Mouse (Mus musculus) lung, embryonic 14.5 days (tissue): ENCODE data around the gene Snapc5. TPM values are rescaled to one million over a fixed set of nuclear protein-coding genes. Genes with fewer than 3 reads are reported as not detected.

Experiments used
- ATAC-seq: fragments of 200-750 bp; cut with Nextera tagmentation; 2 replicates; pipeline ENCODE4 v1.8.0; 2017; ENCODE audit warnings: mild to moderate bottlenecking, moderate TSS enrichment, moderate library complexity; ENCODE audit not compliant: insufficient read depth
- DNase-seq: peaks from one replicate; pipeline ENCODE4 v3.0.0-alpha.2; 2015
- H3K27ac ChIP-seq: fragments of 300-500 bp; sonication (generic); 2 replicates; pipeline ENCODE4 v1.5.1; 2014; ENCODE audit warnings: low read depth, mild to moderate bottlenecking, moderate library complexity
- H3K27me3 ChIP-seq: fragments of 300-500 bp; sonication (generic); 2 replicates; pipeline ENCODE4 v1.6.1; 2014; ENCODE audit warnings: low read length, control low read depth; ENCODE audit not compliant: insufficient read depth
- H3K36me3 ChIP-seq: fragments of 300-500 bp; sonication (generic); 2 replicates; pipeline ENCODE4 v1.6.1; 2014; ENCODE audit warnings: control low read depth; ENCODE audit not compliant: insufficient read depth
- H3K4me1 ChIP-seq: fragments of 300-500 bp; sonication (generic); 2 replicates; pipeline ENCODE4 v1.6.1; 2014; ENCODE audit warnings: antibody characterized with exemption, control low read depth; ENCODE audit not compliant: insufficient read depth
- H3K4me2 ChIP-seq: fragments of 300-500 bp; sonication (generic); 2 replicates; pipeline ENCODE4 v1.6.1; 2014; ENCODE audit warnings: mild to moderate bottlenecking
- H3K4me3 ChIP-seq: fragments of 300-500 bp; sonication (generic); 2 replicates; pipeline ENCODE4 v1.5.1; 2014; ENCODE audit warnings: low read depth, low read length
- H3K9ac ChIP-seq: fragments of 300-500 bp; sonication (generic); 2 replicates; pipeline ENCODE4 v1.6.1; 2014
- H3K9me3 ChIP-seq: fragments of 300-500 bp; sonication (generic); 2 replicates; pipeline ENCODE4 v1.6.1; 2016; ENCODE audit warnings: low read depth, low read length, control low read depth
- CTCF ChIP-seq: IDR thresholded peaks from 2 replicates; pipeline ENCODE4 v1.5.1; 2016; ENCODE audit warnings: antibody characterized with exemption, low read depth
- WGBS: fragments of 180-500 bp; shearing (Covaris S2); extraction: QIAGEN DNeasy Blood & Tissue Kit; methylation state at CpG from one replicate; pipeline ENCODE4 v1.1.7; 2014; 5-methylcytosine and 5-hydroxymethylcytosine counted together
- polyA plus RNA-seq: library from polyadenylated mRNA; unstranded; fragments of >200 nt; fragmentation: Nextera tagmentation; extraction: Ambion mirVana; gene quantifications from 2 replicates; pipeline ENCODE4 v1.2.1, GENCODE M21; 2014

The Snapc5 gene
- polyA plus RNA-seq, 1 experiment from 2014 or later: 24.7 TPM

GRCm38 (mm10) chr9:64219305-64219704 lies 40.2 kb downstream of the Snapc5 start:
- Histone ChIP-seq H3K4me1 (no peaks in the 10 kb centered on the region), H3K27ac (no peak overlapping the region), H3K9me3 (no peaks in the 10 kb centered on the region), H3K27me3 (no peaks in the 10 kb centered on the region), H3K9ac (no peak overlapping the region), H3K36me3 (no peaks in the 10 kb centered on the region), H3K4me2 (no peak overlapping the region), H3K4me3 (no peak overlapping the region)
- ATAC-seq (no peak), DNase-seq (no peak)
- WGBS: 56% methylated on average over 1 of the region's 1 CpGs
- TF ChIP-seq CTCF: no peak

- Histone ChIP-seq H3K4me1 (no peaks in the 10 kb centered on the region), H3K27me3 (no peaks in the 10 kb centered on the region), H3K4me2 (no peak overlapping the region), H3K36me3 (no peaks in the 10 kb centered on the region), H3K27ac (no peak overlapping the region), H3K9ac (no peak overlapping the region), H3K4me3 (no peak overlapping the region), H3K9me3 (no peaks in the 10 kb centered on the region)
- 82% methylated on average over 10 of the region's 10 CpGs for WGBS
- ATAC-seq (no peak), DNase-seq (no peak)
- TF ChIP-seq CTCF: no peak
Observed at GRCm38 (mm10) chr9:64219772-64220420, 40.8 kb downstream of the Snapc5 start.

- ATAC-seq (no peak), DNase-seq (no peak)
- Histone ChIP-seq H3K9me3 (no peaks in the 10 kb centered on the region), H3K36me3 (no peaks in the 10 kb centered on the region), H3K4me1 (no peaks in the 10 kb centered on the region), H3K27ac (no peak overlapping the region), H3K9ac (no peak overlapping the region), H3K4me2 (no peak overlapping the region), H3K4me3 (no peak overlapping the region), H3K27me3 (no peaks in the 10 kb centered on the region)
- no peak for TF ChIP-seq CTCF
- WGBS: 30% methylated on average over 1 of the region's 1 CpGs
Observed at GRCm38 (mm10) chr9:64220603-64221002, 41.5 kb downstream of the Snapc5 start.

- WGBS: 76% methylated on average over 4 of the region's 4 CpGs
- DNase-seq: no peak
Observed at GRCm38 (mm10) chr9:64221480-64221879, 42.4 kb downstream of the Snapc5 start.

GRCm38 (mm10) chr9:64222098-64222497 lies 43.0 kb downstream of the Snapc5 start:
- WGBS: 56% methylated on average over 2 of the region's 2 CpGs
- Histone ChIP-seq H3K4me3 (no peak overlapping the region), H3K27me3 (no peaks in the 10 kb centered on the region), H3K4me1 (no peaks in the 10 kb centered on the region), H3K9me3 (no peaks in the 10 kb centered on the region), H3K4me2 (no peak overlapping the region), H3K36me3 (no peaks in the 10 kb centered on the region), H3K27ac (no peak overlapping the region), H3K9ac (no peak overlapping the region)
- no peak for TF ChIP-seq CTCF
- ATAC-seq: no peak
- no peak for DNase-seq

More at GRCm38 (mm10) chr9:64221480-64221879, 42.4 kb downstream of the Snapc5 start:
- no peak for ATAC-seq
- no peaks in the 10 kb centered on the region for H3K4me1 ChIP-seq
- H3K9me3 ChIP-seq: no peaks in the 10 kb centered on the region
- H3K36me3 ChIP-seq: no peaks in the 10 kb centered on the region
- no peak overlapping the region for H3K4me3 ChIP-seq
- H3K9ac ChIP-seq: no peak overlapping the region
- no peak overlapping the region for H3K27ac ChIP-seq
- H3K27me3 ChIP-seq: no peaks in the 10 kb centered on the region
- no peak for TF ChIP-seq CTCF
- H3K4me2 ChIP-seq: no peak overlapping the region

GRCm38 (mm10) chr9:64225805-64226204 lies 46.7 kb downstream of the Snapc5 start:
- DNase-seq: no peak
- Histone ChIP-seq H3K27me3 (no peaks in the 10 kb centered on the region), H3K4me1 (no peaks in the 10 kb centered on the region), H3K4me3 (no peak overlapping the region), H3K9me3 (no peaks in the 10 kb centered on the region), H3K4me2 (no peak overlapping the region), H3K9ac (no peak overlapping the region), H3K27ac (no peak overlapping the region), H3K36me3 (no peaks in the 10 kb centered on the region)
- TF ChIP-seq CTCF: no peak
- ATAC-seq: no peak

GRCm38 (mm10) chr9:64227736-64228135 lies 48.7 kb downstream of the Snapc5 start:
- ATAC-seq: no peak
- no peak overlapping the region for H3K4me3 ChIP-seq
- peaks cover 16% of the 10 kb centered on the region for H3K4me1 ChIP-seq
- no peaks in the 10 kb centered on the region for H3K9me3 ChIP-seq
- H3K36me3 ChIP-seq: no peaks in the 10 kb centered on the region
- H3K4me2 ChIP-seq: no peak overlapping the region
- no peak overlapping the region for H3K9ac ChIP-seq
- 68% methylated on average over 12 of the region's 12 CpGs for WGBS
- no peak overlapping the region; the same call in 1 of the 2 replicates for H3K27ac ChIP-seq
- no peaks in the 10 kb centered on the region for H3K27me3 ChIP-seq
- no peak for TF ChIP-seq CTCF
- DNase-seq: no peak

- H3K9ac ChIP-seq: no peak overlapping the region
- H3K27ac ChIP-seq: no peak overlapping the region
- H3K4me2 ChIP-seq: no peak overlapping the region
- no peaks in the 10 kb centered on the region for H3K27me3 ChIP-seq
- peaks cover 16% of the 10 kb centered on the region for H3K4me1 ChIP-seq
- H3K9me3 ChIP-seq: no peaks in the 10 kb centered on the region
- ATAC-seq (no peak), DNase-seq (no peak)
- TF ChIP-seq CTCF: no peak
- no peaks in the 10 kb centered on the region for H3K36me3 ChIP-seq
- no peak overlapping the region for H3K4me3 ChIP-seq
Observed at GRCm38 (mm10) chr9:64228972-64229371, 49.9 kb downstream of the Snapc5 start.
